Mouse (Mus musculus): Measurements from ENCODE around the gene Vwa8.
"Not testable (repeated sequence)": the region's sequence is repeated elsewhere in the genome, so short reads cannot be mapped to it uniquely, and the experiment has no call there.

The Vwa8 gene

GRCm38 (mm10) chr14:78972424-78972823 is 123.6 kb downstream of the Vwa8 start:
- no peak for DNase-seq (ENCODE audit: extremely low read depth, low read depth, low spot score)

- no peak for DNase-seq (ENCODE audit: extremely low read depth, low read depth, low spot score)
These were observed 134.3 kb downstream of the Vwa8 start for GRCm38 (mm10) chr14:78983104-78983503.

- DNase-seq (ENCODE audit: extremely low read depth, low read depth, low spot score) = no peak
These were observed 135.4 kb downstream of the Vwa8 start for GRCm38 (mm10) chr14:78984296-78984695.

- no peak for DNase-seq (ENCODE audit: extremely low read depth, low read depth, low spot score)
These were observed 138.7 kb downstream of the Vwa8 start for GRCm38 (mm10) chr14:78987543-78987942.

GRCm38 (mm10) chr14:78992456-78992855 is 143.6 kb downstream of the Vwa8 start:
- no peak for DNase-seq (ENCODE audit: extremely low read depth, low read depth, low spot score)

GRCm38 (mm10) chr14:78993515-78993914 is 144.7 kb downstream of the Vwa8 start:
- no peak for DNase-seq (ENCODE audit: extremely low read depth, low read depth, low spot score)

- DNase-seq (ENCODE audit: extremely low read depth, low read depth, low spot score) = no peak
These were observed 147.5 kb downstream of the Vwa8 start for GRCm38 (mm10) chr14:78996359-78996758.

- DNase-seq (ENCODE audit: extremely low read depth, low read depth, low spot score) = no peak
These were observed 154.7 kb downstream of the Vwa8 start for GRCm38 (mm10) chr14:79003576-79003975.

- not testable (repeated sequence) for DNase-seq (ENCODE audit: extremely low read depth, low read depth, low spot score)
These were observed 168.9 kb downstream of the Vwa8 start for GRCm38 (mm10) chr14:79017710-79018109.

GRCm38 (mm10) chr14:79018564-79018963 is 169.7 kb downstream of the Vwa8 start:
- no peak for DNase-seq (ENCODE audit: extremely low read depth, low read depth, low spot score)

- no peak for DNase-seq (ENCODE audit: extremely low read depth, low read depth, low spot score)
These were observed 172.9 kb downstream of the Vwa8 start for GRCm38 (mm10) chr14:79021725-79022124.

- DNase-seq (ENCODE audit: extremely low read depth, low read depth, low spot score) = no peak
These were observed 180.2 kb downstream of the Vwa8 start for GRCm38 (mm10) chr14:79028996-79029575.

- no peak for DNase-seq (ENCODE audit: extremely low read depth, low read depth, low spot score)
These were observed 181.9 kb downstream of the Vwa8 start for GRCm38 (mm10) chr14:79030715-79031114.

- DNase-seq (ENCODE audit: extremely low read depth, low read depth, low spot score) = peak; percentile 74
These were observed 182.4 kb downstream of the Vwa8 start for GRCm38 (mm10) chr14:79031230-79031740.

GRCm38 (mm10) chr14:79033396-79033795 is 184.5 kb downstream of the Vwa8 start:
- DNase-seq (ENCODE audit: extremely low read depth, low read depth, low spot score) = no peak

- no peak for DNase-seq (ENCODE audit: extremely low read depth, low read depth, low spot score)
These were observed 185.7 kb downstream of the Vwa8 start for GRCm38 (mm10) chr14:79034511-79034913.

GRCm38 (mm10) chr14:79035575-79035974 is 186.7 kb downstream of the Vwa8 start:
- DNase-seq (ENCODE audit: extremely low read depth, low read depth, low spot score) = no peak

GRCm38 (mm10) chr14:79047186-79047585 is 198.3 kb downstream of the Vwa8 start:
- no peak for DNase-seq (ENCODE audit: extremely low read depth, low read depth, low spot score)

GRCm38 (mm10) chr14:79047956-79048355 is 199.1 kb downstream of the Vwa8 start:
- DNase-seq (ENCODE audit: extremely low read depth, low read depth, low spot score) = no peak

GRCm38 (mm10) chr14:79049544-79049943 is 200.7 kb downstream of the Vwa8 start:
- no peak for DNase-seq (ENCODE audit: extremely low read depth, low read depth, low spot score)

- no peak for DNase-seq (ENCODE audit: extremely low read depth, low read depth, low spot score)
These were observed 216.8 kb downstream of the Vwa8 start for GRCm38 (mm10) chr14:79065636-79066035.

- DNase-seq (ENCODE audit: extremely low read depth, low read depth, low spot score) = no peak
These were observed 220.7 kb downstream of the Vwa8 start for GRCm38 (mm10) chr14:79069515-79069914.

GRCm38 (mm10) chr14:79074786-79075185 is 225.9 kb downstream of the Vwa8 start:
- DNase-seq (ENCODE audit: extremely low read depth, low read depth, low spot score) = no peak
